Comparison of ENCODE assay signal across 8 mouse cellular contexts in the genomic region with DNA sequence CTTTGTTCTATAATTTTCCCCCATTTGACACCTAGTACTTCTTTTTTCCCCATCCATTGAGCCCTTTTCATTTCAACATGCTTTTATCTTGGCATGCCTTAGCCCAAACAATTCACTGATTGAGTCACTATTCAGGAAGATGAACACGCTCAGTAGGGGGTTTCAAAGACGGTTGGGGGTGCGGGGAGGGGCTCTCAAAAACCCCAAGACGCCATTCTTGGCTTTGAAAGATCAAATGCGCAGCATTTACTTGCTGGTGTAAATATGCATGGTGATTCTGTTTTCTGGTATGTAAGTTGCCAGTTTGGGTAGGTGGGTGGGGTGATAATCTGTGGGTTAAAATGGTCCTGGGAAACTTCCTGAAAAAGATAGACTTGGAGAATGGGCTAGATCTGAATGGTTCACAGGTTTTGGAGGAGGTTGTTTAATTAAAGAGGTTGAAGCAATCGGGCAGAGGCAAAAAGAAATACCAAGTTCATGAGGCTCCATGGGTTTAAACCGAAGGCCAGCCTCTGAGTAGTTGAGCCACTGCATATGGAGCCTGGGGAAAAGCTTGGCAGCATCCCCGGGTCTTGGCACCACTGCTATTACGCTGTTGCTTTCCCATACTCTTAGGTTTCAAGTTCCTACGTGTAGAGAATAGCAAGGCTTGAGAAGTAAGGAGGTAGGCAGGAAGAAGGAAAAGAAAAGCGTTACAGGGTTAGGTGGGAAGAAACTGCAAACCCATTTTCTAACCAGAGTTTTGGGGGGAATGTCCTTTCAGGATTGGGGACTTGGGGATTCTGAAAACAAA. TPM values are rescaled to one million over a fixed set of nuclear protein-coding genes. Genes with fewer than 3 reads are reported as not detected.
DNase-seq lines count a peak whose midpoint lies in the region; ATAC-seq lines count a peak whose summit lies in the region.

No protein-coding gene starts in this region.

- H3K4me2 ChIP-seq in embryonic facial prominence, embryonic 14.5 days (ENCODE audit: low read depth, low read length) = peak overlapping the region; percentile 68
- H3K4me2 ChIP-seq in hindbrain, embryonic 14.5 days (replicated peaks) = peak overlapping the region; percentile 64
- H3K4me2 ChIP-seq in midbrain, embryonic 11.5 days = peak overlapping the region; percentile 65

- DNase-seq in layer of hippocampus, postnatal 10 days (ENCODE audit: low spot score in 2 of 2) = peak; percentile 6 to 18
- no peak for DNase-seq in layer of hippocampus, adult 9-10 months (ENCODE audit: low spot score)
- DNase-seq in R1 (ENCODE audit: low read depth, low spot score) = peak; percentile 64
- DNase-seq in embryonic facial prominence, embryonic 14.5 days (ENCODE audit: low spot score) = peak; percentile 43
- no peak for DNase-seq in hindbrain, embryonic 14.5 days (ENCODE audit: low spot score)
- DNase-seq in midbrain, embryonic 11.5 days (ENCODE audit: low spot score, missing footprints) = peak; percentile 82
- no peak for DNase-seq in c-Kit-positive CD71-positive TER-119-positive erythroid progenitor cells, embryonic 14.5 days (ENCODE audit: low spot score)

- no peaks in the 10 kb centered on the region for H3K4me1 ChIP-seq in embryonic facial prominence, embryonic 14.5 days (ENCODE audit: control insufficient read depth, insufficient read depth, low read length)
- 0 out of 2 replicates have a peak, but pooled peaks cover 8% of the 10 kb centered on the region for H3K4me1 ChIP-seq in hindbrain, embryonic 14.5 days (replicated peaks; ENCODE audit: control insufficient read depth, insufficient read depth, low read length)
- H3K4me1 ChIP-seq in midbrain, embryonic 11.5 days (ENCODE audit: control insufficient read depth, insufficient read depth, low read length) = peaks cover 5% of the 10 kb centered on the region

- H3K9ac ChIP-seq in embryonic facial prominence, embryonic 14.5 days (ENCODE audit: low read depth, low read length) = no peak overlapping the region
- peak overlapping the region; percentile 65 for H3K9ac ChIP-seq in hindbrain, embryonic 14.5 days
- H3K9ac ChIP-seq in midbrain, embryonic 11.5 days (ENCODE audit: low read length) = no peak overlapping the region; the same call in 1 of the 2 replicates

- peak overlapping the region; percentile 60 for H3K4me3 ChIP-seq in embryonic facial prominence, embryonic 14.5 days (ENCODE audit: low read depth, low read length)
- H3K4me3 ChIP-seq in hindbrain, embryonic 14.5 days (replicated peaks; ENCODE audit: low read length) = peak overlapping the region; percentile 69
- peak overlapping the region; percentile 66 for H3K4me3 ChIP-seq in midbrain, embryonic 11.5 days (ENCODE audit: low read depth, low read length)

- no peaks in the 10 kb centered on the region for H3K9me3 ChIP-seq in embryonic facial prominence, embryonic 14.5 days (ENCODE audit: control insufficient read depth, low read length)
- no peaks in the 10 kb centered on the region for H3K9me3 ChIP-seq in hindbrain, embryonic 14.5 days (ENCODE audit: control insufficient read depth, low read length)
- no peaks in the 10 kb centered on the region for H3K9me3 ChIP-seq in midbrain, embryonic 11.5 days (ENCODE audit: control insufficient read depth, low read length)

- H3K27me3 ChIP-seq in embryonic facial prominence, embryonic 14.5 days (replicated peaks; ENCODE audit: control insufficient read depth, insufficient read depth, low read length) = peaks cover 4% of the 10 kb centered on the region; the same call in 1 of the 2 replicates
- 0 out of 2 replicates have a peak, but pooled peaks cover 6% of the 10 kb centered on the region for H3K27me3 ChIP-seq in hindbrain, embryonic 14.5 days (ENCODE audit: control insufficient read depth, insufficient read depth, low read length)
- H3K27me3 ChIP-seq in midbrain, embryonic 11.5 days (ENCODE audit: control insufficient read depth, insufficient read depth, low read length) = 0 out of 2 replicates have a peak, but pooled peaks cover 4% of the 10 kb centered on the region

- ATAC-seq in embryonic facial prominence, embryonic 14.5 days (ENCODE audit: low read depth) = no peak
- ATAC-seq in hindbrain, embryonic 14.5 days (ENCODE audit: low FRiP score) = no peak
- ATAC-seq in midbrain, embryonic 11.5 days (ENCODE audit: low FRiP score) = no peak
- ATAC-seq in granulocyte monocyte progenitor cell, adult 5-6 weeks (replicated peaks; ENCODE audit: poor library complexity, severe bottlenecking) = no peak

- 0 out of 2 replicates have a peak overlapping the region, but pooled peaks have one; percentile 21 for H3K27ac ChIP-seq in embryonic facial prominence, embryonic 14.5 days (replicated peaks; ENCODE audit: low read depth, low read length)
- peak overlapping the region; percentile 16; the same call in 1 of the 2 replicates for H3K27ac ChIP-seq in hindbrain, embryonic 14.5 days
- no peak overlapping the region for H3K27ac ChIP-seq in midbrain, embryonic 11.5 days (ENCODE audit: low read depth, low read length)

- H3K36me3 ChIP-seq in embryonic facial prominence, embryonic 14.5 days (ENCODE audit: control insufficient read depth, insufficient read depth, low read length) = no peaks in the 10 kb centered on the region
- H3K36me3 ChIP-seq in hindbrain, embryonic 14.5 days (replicated peaks; ENCODE audit: control insufficient read depth, insufficient read depth) = no peaks in the 10 kb centered on the region
- no peaks in the 10 kb centered on the region for H3K36me3 ChIP-seq in midbrain, embryonic 11.5 days (ENCODE audit: control insufficient read depth, insufficient read depth, low read length)

- 32% methylated on average over 11 of the region's 11 CpGs for WGBS in embryonic facial prominence, embryonic 14.5 days
- 24% methylated on average over 11 of the region's 11 CpGs for WGBS in hindbrain, embryonic 14.5 days
- WGBS in midbrain, embryonic 11.5 days = 35% methylated on average over 11 of the region's 11 CpGs

RNA-seq across cellular contexts. Expression of a gene that starts 1.6 kb away (rescaled TPM):
- total RNA-seq in layer of hippocampus, postnatal 10 days (2021) = 10 to 100 TPM; 41.8 to 43.0 TPM
- 6.0 and 6.2 TPM in 2 replicates for polyA plus RNA-seq in embryonic facial prominence, embryonic 14.5 days (2014; fragmentation: Nextera tagmentation; extraction: Ambion mirVana)
- 9.5 and 10.2 TPM in 2 replicates for polyA plus RNA-seq in hindbrain, embryonic 14.5 days (2014; fragmentation: Nextera tagmentation; extraction: Ambion mirVana)
- 3.6 and 3.8 TPM in 2 replicates for polyA plus RNA-seq in midbrain, embryonic 11.5 days (2014; fragmentation: Nextera tagmentation; extraction: Ambion mirVana)
- 5.9 and 6.4 TPM in 2 replicates for total RNA-seq in granulocyte monocyte progenitor cell, adult 5-6 weeks (2014; fragmentation: Nextera tagmentation)
- total RNA-seq in granulocyte monocyte progenitor cell, adult 5-6 weeks (2017) = 4.4 and 5.4 TPM in 2 replicates

Comparison
In these comparisons a context has a peak if more than half of its experiments do, and no peak if none do; other contexts are left out.
1. DNase-seq: peak in layer of hippocampus, postnatal 10 days (2 of 2), R1 (single experiment), embryonic facial prominence, embryonic 14.5 days (single experiment) and midbrain, embryonic 11.5 days (single experiment); none in layer of hippocampus, adult 9-10 months (single experiment), hindbrain, embryonic 14.5 days (single experiment) and c-Kit-positive CD71-positive TER-119-positive erythroid progenitor cells, embryonic 14.5 days (single experiment).
2. Peak in every context shown above with its lines, with median percentiles within 50 percentile points of each other: H3K4me2 ChIP-seq and H3K4me3 ChIP-seq.